Mouse (Mus musculus): ENCODE data around the gene Gm12216. TPM values are rescaled to one million over a fixed set of nuclear protein-coding genes. Genes with fewer than 3 reads are reported as not detected.

Gm12216 gene
- polyA plus RNA-seq, 1 experiment from 2014 or later, result 0.19 TPM

DNA sequence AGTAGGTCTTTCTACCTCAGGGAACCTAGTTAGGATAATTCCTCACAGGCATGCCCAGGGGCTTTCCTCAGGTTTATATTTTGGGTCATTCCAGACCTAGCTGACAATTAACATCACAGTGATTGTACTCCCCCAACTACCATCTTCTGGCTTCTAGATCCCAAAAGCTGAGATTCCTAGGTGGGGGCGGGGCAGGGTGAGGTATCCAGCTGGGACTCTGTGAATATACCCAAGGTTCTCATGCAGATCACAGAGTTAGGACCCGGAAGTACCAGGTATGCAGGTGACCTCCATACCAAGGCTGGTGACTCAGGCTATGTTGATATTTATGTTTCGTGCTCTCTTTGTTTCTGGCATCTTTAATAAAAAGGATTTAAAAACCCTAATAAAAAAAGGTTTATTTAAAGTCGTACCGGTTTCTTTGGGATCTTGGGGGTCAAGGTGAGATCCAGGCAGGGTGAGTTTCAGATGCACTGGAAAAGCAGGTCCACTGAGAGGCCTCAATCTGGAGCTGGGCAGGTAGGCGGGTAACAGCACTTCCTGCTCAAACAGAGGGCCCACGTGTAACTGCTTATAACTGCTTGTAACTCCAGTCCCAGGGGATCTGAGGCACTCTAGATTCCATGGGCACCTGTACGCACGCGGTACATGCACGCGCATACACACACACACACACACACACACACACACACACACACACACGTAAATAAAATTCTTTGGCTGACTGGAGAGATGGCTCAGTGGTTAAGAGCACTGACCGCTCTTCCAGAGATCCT is 54.3 kb downstream of the Gm12216 start:
- Histone ChIP-seq H3K4me2 (no peak overlapping the region), H3K4me3 (no peak overlapping the region), H3K9me3 (replicated peaks) (no peaks in the 10 kb centered on the region), H3K27me3 (replicated peaks) (0 out of 2 replicates have a peak, but pooled peaks cover 8% of the 10 kb centered on the region), H3K27ac (ENCODE audit: poor library complexity, severe bottlenecking) (no peak overlapping the region), H3K4me1 (replicated peaks) (peaks cover 8% of the 10 kb centered on the region; the same call in 1 of the 2 replicates), H3K36me3 (no peaks in the 10 kb centered on the region), H3K9ac (no peak overlapping the region)
- no peak for ATAC-seq (ENCODE audit: insufficient number of reproducible peaks, low FRiP score)
- WGBS, result 84% methylated on average over 14 of the region's 14 CpGs

GRCm38 (mm10) chr11:53803494-53803893 is 55.6 kb downstream of the Gm12216 start:
- H3K9ac ChIP-seq, result no peak overlapping the region
- no peak overlapping the region for H3K4me3 ChIP-seq
- 76% methylated on average over 6 of the region's 6 CpGs for WGBS
- H3K4me1 ChIP-seq (replicated peaks), result peaks cover 8% of the 10 kb centered on the region; the same call in 1 of the 2 replicates
- H3K27ac ChIP-seq (ENCODE audit: poor library complexity, severe bottlenecking), result no peak overlapping the region
- ATAC-seq (ENCODE audit: insufficient number of reproducible peaks, low FRiP score), result no peak
- H3K27me3 ChIP-seq (replicated peaks), result 0 out of 2 replicates have a peak, but pooled peaks cover 5% of the 10 kb centered on the region
- H3K4me2 ChIP-seq, result no peak overlapping the region
- no peaks in the 10 kb centered on the region for H3K9me3 ChIP-seq (replicated peaks)
- no peaks in the 10 kb centered on the region for H3K36me3 ChIP-seq

- no peak for ATAC-seq (ENCODE audit: insufficient number of reproducible peaks, low FRiP score)
Measured at GRCm38 (mm10) chr11:53803093-53803492, 56.0 kb downstream of the Gm12216 start.

DNA sequence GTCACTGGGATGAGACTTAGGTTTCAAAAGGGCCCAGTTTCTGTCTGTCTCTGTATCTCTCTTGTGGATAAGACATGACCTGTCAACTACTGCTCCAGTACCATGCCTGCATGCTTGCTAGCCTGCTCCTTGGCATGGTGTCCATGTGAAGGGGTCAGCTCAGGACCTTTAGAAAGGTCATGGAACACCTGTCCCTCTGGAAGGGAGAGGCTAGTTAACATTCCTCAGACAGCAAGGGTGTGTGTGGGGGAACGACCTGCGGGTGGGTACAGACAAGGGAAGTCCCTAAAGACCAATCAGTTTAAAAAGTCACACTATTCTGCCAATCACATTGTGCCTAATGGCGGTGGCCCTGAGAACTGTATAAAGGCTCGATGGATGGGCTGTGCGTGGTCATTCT is 58.1 kb downstream of the Gm12216 start:
- H3K27ac ChIP-seq (ENCODE audit: poor library complexity, severe bottlenecking), result no peak overlapping the region
- H3K27me3 ChIP-seq (replicated peaks), result 0 out of 2 replicates have a peak, but pooled peaks cover 5% of the 10 kb centered on the region
- 80% methylated on average over 5 of the region's 5 CpGs for WGBS
- H3K9me3 ChIP-seq (replicated peaks), result no peaks in the 10 kb centered on the region
- H3K4me3 ChIP-seq, result no peak overlapping the region
- ATAC-seq (ENCODE audit: insufficient number of reproducible peaks, low FRiP score), result no peak
- peaks cover 18% of the 10 kb centered on the region for H3K4me1 ChIP-seq (replicated peaks)
- no peaks in the 10 kb centered on the region for H3K36me3 ChIP-seq
- H3K9ac ChIP-seq, result no peak overlapping the region
- no peak overlapping the region for H3K4me2 ChIP-seq

More at GRCm38 (mm10) chr11:53803093-53803492, 56.0 kb downstream of the Gm12216 start:
- no peak overlapping the region for H3K4me2 ChIP-seq
- H3K27ac ChIP-seq (ENCODE audit: poor library complexity, severe bottlenecking), result no peak overlapping the region
- 62% methylated on average over 12 of the region's 12 CpGs for WGBS
- H3K36me3 ChIP-seq, result no peaks in the 10 kb centered on the region
- no peak overlapping the region for H3K9ac ChIP-seq
- peaks cover 8% of the 10 kb centered on the region; the same call in 1 of the 2 replicates for H3K4me1 ChIP-seq (replicated peaks)
- H3K9me3 ChIP-seq (replicated peaks), result no peaks in the 10 kb centered on the region
- H3K27me3 ChIP-seq (replicated peaks), result 0 out of 2 replicates have a peak, but pooled peaks cover 5% of the 10 kb centered on the region
- no peak overlapping the region for H3K4me3 ChIP-seq

GRCm38 (mm10) chr11:53800036-53800435 is 59.0 kb downstream of the Gm12216 start:
- no peaks in the 10 kb centered on the region for H3K9me3 ChIP-seq (replicated peaks)
- no peak overlapping the region for H3K4me2 ChIP-seq
- peaks cover 23% of the 10 kb centered on the region for H3K4me1 ChIP-seq (replicated peaks)
- H3K36me3 ChIP-seq, result no peaks in the 10 kb centered on the region
- no peak overlapping the region for H3K9ac ChIP-seq
- no peak for ATAC-seq (ENCODE audit: insufficient number of reproducible peaks, low FRiP score)
- no peak overlapping the region for H3K4me3 ChIP-seq
- H3K27me3 ChIP-seq (replicated peaks), result 0 out of 2 replicates have a peak, but pooled peaks cover 5% of the 10 kb centered on the region
- WGBS, result 67% methylated on average over 4 of the region's 4 CpGs
- no peak overlapping the region for H3K27ac ChIP-seq (ENCODE audit: poor library complexity, severe bottlenecking)

- ATAC-seq (ENCODE audit: insufficient number of reproducible peaks, low FRiP score), result no peak
- Histone ChIP-seq H3K9ac (no peak overlapping the region), H3K27ac (ENCODE audit: poor library complexity, severe bottlenecking) (no peak overlapping the region), H3K4me2 (no peak overlapping the region), H3K9me3 (replicated peaks) (no peaks in the 10 kb centered on the region), H3K36me3 (no peaks in the 10 kb centered on the region), H3K4me3 (no peak overlapping the region), H3K4me1 (replicated peaks) (peaks cover 36% of the 10 kb centered on the region), H3K27me3 (replicated peaks) (0 out of 2 replicates have a peak, but pooled peaks cover 5% of the 10 kb centered on the region)
- WGBS, result 85% methylated on average over 10 of the region's 10 CpGs
Measured at GRCm38 (mm10) chr11:53798041-53798711, 60.9 kb downstream of the Gm12216 start.

DNA sequence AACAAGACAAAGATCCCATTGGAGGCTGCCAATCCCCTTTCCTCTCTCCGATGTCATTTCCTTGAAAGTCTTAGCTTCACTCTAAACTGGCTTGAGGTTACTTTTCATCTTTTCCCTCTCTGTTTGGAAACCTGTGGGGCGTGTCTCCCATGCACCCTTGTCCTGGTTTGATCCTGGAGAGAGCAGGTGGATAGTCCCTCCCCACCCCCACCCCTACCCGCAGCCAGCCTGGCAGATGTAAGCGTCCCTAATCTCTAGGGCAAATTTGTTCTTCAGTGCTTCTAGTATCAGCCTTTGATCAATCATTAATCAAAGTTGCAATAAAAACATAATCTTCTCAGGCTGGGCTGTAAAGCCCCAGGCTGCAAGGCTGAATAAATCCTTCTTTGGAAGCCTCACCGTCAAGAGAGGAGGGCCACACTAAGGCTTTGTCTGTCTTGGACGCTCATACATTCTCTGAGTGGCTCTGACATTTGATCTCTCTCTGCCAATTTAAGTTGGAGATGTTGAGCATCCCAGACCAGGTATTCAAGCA is 61.6 kb downstream of the Gm12216 start:
- Histone ChIP-seq H3K4me1 (replicated peaks) (peaks cover 36% of the 10 kb centered on the region), H3K27me3 (replicated peaks) (0 out of 2 replicates have a peak, but pooled peaks cover 5% of the 10 kb centered on the region), H3K9ac (no peak overlapping the region), H3K36me3 (no peaks in the 10 kb centered on the region), H3K9me3 (replicated peaks) (no peaks in the 10 kb centered on the region), H3K4me3 (no peak overlapping the region), H3K4me2 (no peak overlapping the region), H3K27ac (ENCODE audit: poor library complexity, severe bottlenecking) (no peak overlapping the region)
- ATAC-seq (ENCODE audit: insufficient number of reproducible peaks, low FRiP score), result no peak
- WGBS, result 64% methylated on average over 6 of the region's 6 CpGs

DNA sequence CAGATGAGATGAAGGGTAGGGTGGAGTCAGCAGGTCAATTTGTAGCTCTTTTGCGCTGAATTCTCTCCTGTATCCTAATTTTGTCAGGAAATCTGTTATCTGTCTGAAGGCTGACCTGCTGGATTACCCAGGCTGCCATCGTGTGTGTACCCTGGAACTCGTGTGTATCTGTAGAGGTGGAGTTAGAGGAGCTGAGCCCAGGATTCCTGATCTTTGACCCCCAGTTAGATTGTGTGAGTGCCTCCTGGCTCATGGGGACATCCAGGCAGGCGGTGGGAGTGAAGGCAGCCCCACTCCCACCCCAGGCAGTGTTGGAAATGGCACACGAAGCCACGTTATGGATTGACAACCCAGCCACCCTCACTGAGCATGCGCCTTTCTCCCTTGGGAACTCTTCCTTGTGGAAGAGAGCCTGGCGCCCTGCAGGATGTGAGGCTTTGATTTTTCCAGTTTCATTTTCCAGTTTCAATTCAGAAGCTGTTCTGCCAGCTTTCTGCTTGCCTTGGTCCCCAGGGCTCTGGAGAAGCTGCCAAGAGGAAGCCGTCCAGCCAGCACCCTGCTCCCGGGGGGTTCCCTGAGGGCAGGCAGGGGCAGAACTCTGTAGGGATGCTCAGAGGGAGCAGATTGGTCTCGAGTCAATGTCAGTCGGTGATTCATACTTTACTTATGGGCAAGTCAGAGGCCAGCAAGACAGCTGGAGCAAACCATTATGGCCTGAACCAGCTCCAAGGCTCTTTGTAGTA is 62.5 kb downstream of the Gm12216 start:
- Histone ChIP-seq H3K27ac (ENCODE audit: poor library complexity, severe bottlenecking) (peak overlapping the region; percentile 55; the same call in 1 of the 2 replicates), H3K4me2 (no peak overlapping the region)

GRCm38 (mm10) chr11:53795813-53796212 is 63.2 kb downstream of the Gm12216 start:
- no peak overlapping the region for H3K4me2 ChIP-seq

More for the DNA sequence above, 62.5 kb downstream of the Gm12216 start:
- WGBS, result 53% methylated on average over 12 of the region's 12 CpGs
- no peak for ATAC-seq (ENCODE audit: insufficient number of reproducible peaks, low FRiP score)
- Histone ChIP-seq H3K4me3 (no peak overlapping the region), H3K4me1 (replicated peaks) (peaks cover 36% of the 10 kb centered on the region), H3K27me3 (replicated peaks) (no peaks in the 10 kb centered on the region), H3K9me3 (replicated peaks) (no peaks in the 10 kb centered on the region), H3K9ac (no peak overlapping the region), H3K36me3 (no peaks in the 10 kb centered on the region)

GRCm38 (mm10) chr11:53794671-53795557 is 64.1 kb downstream of the Gm12216 start:
- WGBS, result 46% methylated on average over 25 of the region's 25 CpGs
- peaks cover 6% of the 10 kb centered on the region for H3K9me3 ChIP-seq (replicated peaks)
- no peaks in the 10 kb centered on the region for H3K27me3 ChIP-seq (replicated peaks)
- H3K36me3 ChIP-seq, result no peaks in the 10 kb centered on the region
- H3K27ac ChIP-seq (ENCODE audit: poor library complexity, severe bottlenecking), result peak overlapping the region; percentile 52
- H3K4me3 ChIP-seq, result no peak overlapping the region
- H3K4me2 ChIP-seq, result no peak overlapping the region
- no peak overlapping the region for H3K9ac ChIP-seq
- ATAC-seq (ENCODE audit: insufficient number of reproducible peaks, low FRiP score), result peak; percentile 27
- H3K4me1 ChIP-seq (replicated peaks), result peaks cover 36% of the 10 kb centered on the region

More at GRCm38 (mm10) chr11:53795813-53796212, 63.2 kb downstream of the Gm12216 start:
- H3K4me3 ChIP-seq, result no peak overlapping the region
- WGBS, result 35% methylated on average over 8 of the region's 8 CpGs
- peaks cover 36% of the 10 kb centered on the region for H3K4me1 ChIP-seq (replicated peaks)
- peak; percentile 61; the same call in 1 of the 2 replicates for ATAC-seq (ENCODE audit: insufficient number of reproducible peaks, low FRiP score)
- no peaks in the 10 kb centered on the region for H3K27me3 ChIP-seq (replicated peaks)
- no peaks in the 10 kb centered on the region for H3K36me3 ChIP-seq
- peak overlapping the region; percentile 55; the same call in 1 of the 2 replicates for H3K27ac ChIP-seq (ENCODE audit: poor library complexity, severe bottlenecking)
- no peak overlapping the region for H3K9ac ChIP-seq
- H3K9me3 ChIP-seq (replicated peaks), result no peaks in the 10 kb centered on the region
